Mouse (Mus musculus): ENCODE measurements around the gene Sbno2. TPM values are rescaled to one million over a fixed set of nuclear protein-coding genes. Genes with fewer than 3 reads are reported as not detected.
A peak's percentile ranks its signal among the peaks of the same experiment; 100 is the strongest.

Sbno2 gene
- total RNA-seq (2021), result 10 to 100 TPM; 19.2 to 19.3 TPM
- long read RNA-seq, experiment 1, partial matches to known transcripts, result 5 of 12 reads
- long read RNA-seq, experiment 1, other reads (novel, unspliced or antisense), result 7 of 12 reads
- long read RNA-seq, experiment 2, partial matches to known transcripts, result 4 of 12 reads
- long read RNA-seq, experiment 2, other reads (novel, unspliced or antisense), result 8 of 12 reads

- intact Hi-C loops (cut with DNase I), result no loop called here
- DNase-seq (ENCODE audit: low spot score in 2 of 2), result no peak
These were observed at the start of gene Sbno2 for GRCm38 (mm10) chr10:80105460-80105859. Gene Sbno2, minus strand, starts transcription at chr10:80105571.

- intact Hi-C loops (cut with DNase I), result no loop called here
- no peak for DNase-seq (ENCODE audit: low spot score in 2 of 2)
These were observed 49.0 kb upstream of the Sbno2 start for GRCm38 (mm10) chr10:80154384-80154783.

GRCm38 (mm10) chr10:80153713-80154112 lies 48.3 kb upstream of the Sbno2 start:
- no peak for DNase-seq (ENCODE audit: low spot score in 2 of 2)
- intact Hi-C loops (cut with DNase I), result no loop called here

- intact Hi-C loops (cut with DNase I), result no loop called here
- peak in 1 of 2 experiments; percentile 36 for DNase-seq (ENCODE audit: low spot score in 2 of 2)
These were observed 47.5 kb upstream of the Sbno2 start for GRCm38 (mm10) chr10:80152873-80153260.

- DNase-seq (ENCODE audit: low spot score in 2 of 2), result peak in 1 of 2 experiments; percentile 45
- intact Hi-C loops (cut with DNase I), result no loop called here
These were observed 46.9 kb upstream of the Sbno2 start for GRCm38 (mm10) chr10:80152071-80152872.

GRCm38 (mm10) chr10:80151211-80152034 lies 46.1 kb upstream of the Sbno2 start:
- DNase-seq (ENCODE audit: low spot score in 2 of 2), result peak in 1 of 2 experiments; percentile 76
- intact Hi-C loops (cut with DNase I), result no loop called here

- intact Hi-C loops (cut with DNase I), result no loop called here
- DNase-seq (ENCODE audit: low spot score in 2 of 2), result peak; percentile 59 to 63
These were observed 45.1 kb upstream of the Sbno2 start for GRCm38 (mm10) chr10:80150226-80151210.

- peak; percentile 99 for DNase-seq (ENCODE audit: low spot score in 2 of 2)
- intact Hi-C loops (cut with DNase I), result no loop called here
These were observed 44.2 kb upstream of the Sbno2 start for GRCm38 (mm10) chr10:80149291-80150225.

- peak; percentile 93 to 95 for DNase-seq (ENCODE audit: low spot score in 2 of 2)
- intact Hi-C loops (cut with DNase I), result loop anchor here (1.0 kb wide), 1 partner anchor 17 kb away; the partner anchor contains the start of gene Cirbp
These were observed 43.4 kb upstream of the Sbno2 start for GRCm38 (mm10) chr10:80148610-80149290.

- peak in 1 of 2 experiments; percentile 74 for DNase-seq (ENCODE audit: low spot score in 2 of 2)
- intact Hi-C loops (cut with DNase I), result loop anchor here (1.0 kb wide), 1 partner anchor 17 kb away; the partner anchor contains the start of gene Cirbp
These were observed 42.6 kb upstream of the Sbno2 start, which contains the start of gene Midn for GRCm38 (mm10) chr10:80147719-80148601. Gene Midn, plus strand, starts transcription at chr10:80148272.

- DNase-seq (ENCODE audit: low spot score in 2 of 2), result no peak
- intact Hi-C loops (cut with DNase I), result no loop called here
These were observed 41.9 kb upstream of the Sbno2 start for GRCm38 (mm10) chr10:80147146-80147718.

GRCm38 (mm10) chr10:80146568-80147011 lies 41.2 kb upstream of the Sbno2 start:
- intact Hi-C loops (cut with DNase I), result no loop called here
- peak in 1 of 2 experiments; percentile 39 for DNase-seq (ENCODE audit: low spot score in 2 of 2)

- DNase-seq (ENCODE audit: low spot score in 2 of 2), result peak in 1 of 2 experiments; percentile 30
- intact Hi-C loops (cut with DNase I), result no loop called here
These were observed 40.5 kb upstream of the Sbno2 start for GRCm38 (mm10) chr10:80145896-80146295.

- intact Hi-C loops (cut with DNase I), result no loop called here
- DNase-seq (ENCODE audit: low spot score in 2 of 2), result peak; percentile 77 to 80
These were observed 39.8 kb upstream of the Sbno2 start for GRCm38 (mm10) chr10:80144864-80145838.

- DNase-seq (ENCODE audit: low spot score in 2 of 2), result no peak
- intact Hi-C loops (cut with DNase I), result no loop called here
These were observed 38.8 kb upstream of the Sbno2 start for GRCm38 (mm10) chr10:80144159-80144558.

Data from left cerebral cortex, postnatal 14 days (tissue).